ENCODE assay signal across 12 mouse cellular contexts in the genomic region with DNA sequence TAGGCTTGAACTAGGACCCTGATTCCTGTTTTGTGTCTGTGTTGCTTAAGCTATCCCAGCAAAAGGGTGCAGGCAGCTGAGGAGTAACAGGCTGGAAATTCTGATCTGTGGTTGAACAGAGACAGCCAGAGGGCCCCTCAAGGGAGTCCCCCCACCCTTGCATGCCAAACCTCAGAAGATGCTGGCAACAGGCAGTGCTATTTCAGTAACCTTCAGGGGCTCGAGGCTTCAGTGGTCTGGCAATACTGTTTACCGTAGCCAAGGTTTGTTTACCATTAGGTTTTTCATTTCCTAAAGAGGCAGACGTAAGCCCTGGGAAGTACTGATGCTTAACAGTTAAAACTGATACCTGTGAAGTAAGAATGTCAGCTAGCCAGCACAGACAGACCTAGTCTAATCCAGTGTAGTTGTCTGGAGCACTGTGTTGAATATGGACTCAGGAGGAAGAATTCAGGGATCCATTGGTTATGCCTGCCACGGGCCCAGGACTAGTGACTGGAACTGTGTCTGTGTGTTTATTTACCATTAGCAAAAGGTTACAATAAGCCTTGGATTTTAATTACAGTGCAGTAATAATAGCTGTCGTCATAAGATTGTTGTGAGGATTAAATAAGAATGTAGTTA. TPM values are rescaled to one million over a fixed set of nuclear protein-coding genes. Genes with fewer than 3 reads are reported as not detected.
DNase-seq lines count a peak whose midpoint lies in the region; ATAC-seq lines count a peak whose summit lies in the region.
"Had no signal": no experiment of that assay in that cellular context is flagged by ENCODE, and none has a peak within 500 bp of the region (broad histone marks: within the 10 kb centered on the region; RNA-seq: fewer than 3 reads in every experiment).

No protein-coding gene starts in this region.

- H3K36me3 ChIP-seq in forebrain, embryonic 10.5 days (replicated peaks), result no peaks in the 10 kb centered on the region
- no peaks in the 10 kb centered on the region for H3K36me3 ChIP-seq in forebrain, embryonic 13.5 days (ENCODE audit: poor library complexity, severe bottlenecking)
- H3K36me3 ChIP-seq in limb, embryonic 10.5 days, result no peaks in the 10 kb centered on the region
- H3K36me3 ChIP-seq: G1E; hindbrain, embryonic 15.5 days had no signal

- H3K4me3 ChIP-seq in forebrain, embryonic 10.5 days, result no peak overlapping the region
- H3K4me3 ChIP-seq in forebrain, embryonic 13.5 days, result no peak overlapping the region
- no peak overlapping the region for H3K4me3 ChIP-seq in limb, embryonic 10.5 days
- H3K4me3 ChIP-seq: hindbrain, embryonic 15.5 days had no signal

- no peak for ATAC-seq in forebrain, embryonic 13.5 days
- ATAC-seq in CD4-positive, CD25-positive, alpha-beta regulatory T cell, adult 4 months, result no peak

- 0 out of 2 replicates have a peak overlapping the region, but pooled peaks have one; percentile 8 for H3K27ac ChIP-seq in forebrain, embryonic 10.5 days
- H3K27ac ChIP-seq in forebrain, embryonic 13.5 days, result no peak overlapping the region
- peak overlapping the region; percentile 61 for H3K27ac ChIP-seq in limb, embryonic 10.5 days
- H3K27ac ChIP-seq: hindbrain, embryonic 15.5 days had no signal

- H3K9me3 ChIP-seq in forebrain, embryonic 10.5 days, result no peaks in the 10 kb centered on the region
- H3K9me3 ChIP-seq in forebrain, embryonic 13.5 days (replicated peaks), result no peaks in the 10 kb centered on the region
- no peaks in the 10 kb centered on the region for H3K9me3 ChIP-seq in limb, embryonic 10.5 days (replicated peaks)
- H3K9me3 ChIP-seq: G1E; hindbrain, embryonic 15.5 days had no signal

- H3K4me1 ChIP-seq in forebrain, embryonic 10.5 days, result peaks cover 68% of the 10 kb centered on the region
- H3K4me1 ChIP-seq in forebrain, embryonic 13.5 days, result peaks cover 30% of the 10 kb centered on the region
- H3K4me1 ChIP-seq in limb, embryonic 10.5 days, result peaks cover 88% of the 10 kb centered on the region

- DNase-seq in forebrain, embryonic 10.5 days (ENCODE audit: extremely low spot score, low spot score), result no peak
- peak; percentile 54 for DNase-seq in NIH3T3 (ENCODE audit: low read depth)
- peak; percentile 47 for DNase-seq in kidney, adult 11 months
- no peak for DNase-seq in limb, embryonic 10.5 days (ENCODE audit: low spot score)
- DNase-seq in adrenal gland, postnatal 4 days (ENCODE audit: low spot score in 2 of 2), result no peak
- no peak for DNase-seq in MN1 (ENCODE audit: low spot score)
- DNase-seq: lung, postnatal 14 days; thymus, postnatal 14 days had no signal

- no peaks in the 10 kb centered on the region for H3K27me3 ChIP-seq in forebrain, embryonic 10.5 days (ENCODE audit: poor library complexity, severe bottlenecking)
- no peaks in the 10 kb centered on the region for H3K27me3 ChIP-seq in forebrain, embryonic 13.5 days
- no peaks in the 10 kb centered on the region for H3K27me3 ChIP-seq in limb, embryonic 10.5 days (ENCODE audit: low read depth, poor library complexity, severe bottlenecking)
- H3K27me3 ChIP-seq: hindbrain, embryonic 15.5 days had no signal

- 76% methylated on average over 5 of the region's 5 CpGs for WGBS in forebrain, embryonic 10.5 days
- 60% methylated on average over 5 of the region's 5 CpGs for WGBS in forebrain, embryonic 13.5 days
- WGBS in limb, embryonic 10.5 days, result 53% methylated on average over 5 of the region's 5 CpGs

- H3K9ac ChIP-seq in forebrain, embryonic 13.5 days, result no peak overlapping the region
- H3K9ac ChIP-seq: hindbrain, embryonic 15.5 days had no signal

- H3K4me2 ChIP-seq in forebrain, embryonic 13.5 days, result no peak overlapping the region
- H3K4me2 ChIP-seq: hindbrain, embryonic 15.5 days had no signal

RNA-seq across cellular contexts. Expression of a gene that starts 29.0 kb away (rescaled TPM):
- polyA plus RNA-seq in forebrain, embryonic 10.5 days (2016; fragmentation: Nextera tagmentation; extraction: Ambion mirVana), result 11.5 and 12.9 TPM in 2 replicates
- 6.9 and 8.3 TPM in 2 replicates for polyA plus RNA-seq in forebrain, embryonic 13.5 days (2015; fragmentation: Nextera tagmentation; extraction: Ambion mirVana)
- polyA plus RNA-seq in limb, embryonic 10.5 days (2016; fragmentation: Nextera tagmentation; extraction: Ambion mirVana), result 14.2 and 17.6 TPM in 2 replicates
- total RNA-seq in adrenal gland, postnatal 4 days (2021), result 10 to 100 TPM; 17.3 to 17.5 TPM
- 1 to 10 TPM; 6.1 to 9.8 TPM for polyA plus RNA-seq in CD4-positive, CD25-positive, alpha-beta regulatory T cell, adult 4 months (2017; shearing (Covaris generic))
- polyA plus RNA-seq: G1E had no signal

Comparison
In these comparisons a context has a peak if more than half of its experiments do, and no peak if none do; other contexts are left out.
1. DNase-seq: peak in NIH3T3 (single experiment) and kidney, adult 11 months (single experiment); none in forebrain, embryonic 10.5 days (single experiment), limb, embryonic 10.5 days (single experiment), adrenal gland, postnatal 4 days (0 of 2) and MN1 (single experiment).